Mouse (Mus musculus) kidney, adult 8-10 months (tissue): ENCODE results near the gene Agbl5.
A peak's percentile ranks its signal among the peaks of the same experiment; 100 is the strongest.
"Not testable (repeated sequence)": the region's sequence is repeated elsewhere in the genome, so short reads cannot be mapped to it uniquely, and the experiment has no call there.

Experiments
- DNase-seq, 2 experiments: peaks; one replicate each; pipeline ENCODE4 v3.0.0; 2022

Agbl5 gene

GRCm38 (mm10) chr5:30888337-30889087, at the start of gene Agbl5:
Agbl5 (plus strand) TSS chr5:30888694.
- peak; percentile 95 for DNase-seq

- peak; percentile 24 to 32 for DNase-seq
Measured at GRCm38 (mm10) chr5:30839731-30840130, 48.8 kb upstream of the Agbl5 start.

GRCm38 (mm10) chr5:30841896-30842295, 46.6 kb upstream of the Agbl5 start:
- no peak for DNase-seq

GRCm38 (mm10) chr5:30849891-30850555, 38.5 kb upstream of the Agbl5 start:
- DNase-seq: peak; percentile 55 to 78

- DNase-seq: no peak
Measured at GRCm38 (mm10) chr5:30850556-30850925, 38.0 kb upstream of the Agbl5 start.

GRCm38 (mm10) chr5:30853522-30853921, 35.0 kb upstream of the Agbl5 start:
- DNase-seq: no peak

- DNase-seq: peak; percentile 49 to 60
Measured at GRCm38 (mm10) chr5:30855674-30856073, 32.8 kb upstream of the Agbl5 start.

- no peak for DNase-seq
Measured at GRCm38 (mm10) chr5:30856124-30856523, 32.4 kb upstream of the Agbl5 start.

- DNase-seq: no peak
Measured at GRCm38 (mm10) chr5:30863852-30864251, 24.6 kb upstream of the Agbl5 start.

- DNase-seq: no peak
Measured at GRCm38 (mm10) chr5:30864322-30864721, 24.2 kb upstream of the Agbl5 start.

GRCm38 (mm10) chr5:30866871-30867270, 21.6 kb upstream of the Agbl5 start:
- DNase-seq: no peak

- DNase-seq: no peak
Measured at GRCm38 (mm10) chr5:30867712-30868111, 20.8 kb upstream of the Agbl5 start, which contains the start of gene Tmem214. Tmem214 (plus strand) TSS chr5:30868012.

- no peak for DNase-seq
Measured at GRCm38 (mm10) chr5:30868981-30869380, 19.5 kb upstream of the Agbl5 start.

- peak; percentile 85 to 91 for DNase-seq
Measured at GRCm38 (mm10) chr5:30869405-30870130, 18.9 kb upstream of the Agbl5 start.

- DNase-seq: no peak
Measured at GRCm38 (mm10) chr5:30870131-30870406, 18.4 kb upstream of the Agbl5 start.

- DNase-seq: no peak
Measured at GRCm38 (mm10) chr5:30872574-30872973, 15.9 kb upstream of the Agbl5 start.

GRCm38 (mm10) chr5:30874365-30874764, 14.1 kb upstream of the Agbl5 start:
- DNase-seq: no peak

- DNase-seq: no peak
Measured at GRCm38 (mm10) chr5:30878616-30879015, 9.9 kb upstream of the Agbl5 start.

- DNase-seq: no peak
Measured at GRCm38 (mm10) chr5:30879347-30879943, 9.0 kb upstream of the Agbl5 start.

GRCm38 (mm10) chr5:30881839-30882238, 6.7 kb upstream of the Agbl5 start:
- DNase-seq: not testable (repeated sequence)

- DNase-seq: no peak
Measured at GRCm38 (mm10) chr5:30886209-30886608, 2.3 kb upstream of the Agbl5 start.

GRCm38 (mm10) chr5:30886731-30887130, 1.8 kb upstream of the Agbl5 start:
- DNase-seq: no peak

GRCm38 (mm10) chr5:30887331-30887761, 1.1 kb upstream of the Agbl5 start:
- peak; percentile 70 to 79 for DNase-seq
